Mouse (Mus musculus) heart, adult 2 months (tissue): ENCODE results near the gene Alg9.

ENCODE experiments used
- CTCF ChIP-seq: fragments of 200-600 bp; IDR thresholded peaks from 2 replicates; pipeline ENCODE4 v1.8.1; 2022; ENCODE audit warnings: antibody characterized with exemption, mild to moderate bottlenecking, moderate library complexity
- EP300 ChIP-seq: fragments of 200-500 bp; IDR thresholded peaks from 2 replicates; pipeline ENCODE4 v1.6.1; 2011; ENCODE audit warnings: low read depth, low read length, control low read depth; ENCODE audit not compliant: insufficient read depth
- POLR2A ChIP-seq: fragments of 200-500 bp; IDR thresholded peaks from 2 replicates; pipeline ENCODE4 v1.6.1; 2011; ENCODE audit warnings: mild to moderate bottlenecking, low read depth, low read length, control low read depth; ENCODE audit not compliant: insufficient read depth

DNA sequence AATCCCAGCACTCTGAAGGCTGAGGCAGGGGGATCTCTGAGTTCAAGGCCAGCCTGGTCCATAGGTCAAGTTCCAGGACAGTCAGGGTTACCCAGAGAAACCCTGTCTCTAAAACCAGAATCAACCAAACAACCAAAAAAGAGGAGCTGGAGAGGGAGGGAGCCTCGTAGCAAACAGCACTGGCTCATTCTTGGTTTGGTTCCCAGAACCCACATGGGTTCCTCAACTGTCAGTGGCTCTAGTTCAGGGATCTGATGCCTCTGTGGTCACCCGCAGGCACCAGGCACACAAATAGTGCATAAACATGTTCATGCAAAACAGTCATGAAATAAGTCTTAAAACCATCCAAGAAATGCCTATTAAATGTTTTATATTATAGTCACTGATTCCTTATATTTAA is 93.4 kb downstream of the Alg9 start:
- no peak for TF ChIP-seq POLR2A
- no peak for TF ChIP-seq EP300
- TF ChIP-seq CTCF, result no peak
